Mouse (Mus musculus): ENCODE results near the gene Flot2.

DNA sequence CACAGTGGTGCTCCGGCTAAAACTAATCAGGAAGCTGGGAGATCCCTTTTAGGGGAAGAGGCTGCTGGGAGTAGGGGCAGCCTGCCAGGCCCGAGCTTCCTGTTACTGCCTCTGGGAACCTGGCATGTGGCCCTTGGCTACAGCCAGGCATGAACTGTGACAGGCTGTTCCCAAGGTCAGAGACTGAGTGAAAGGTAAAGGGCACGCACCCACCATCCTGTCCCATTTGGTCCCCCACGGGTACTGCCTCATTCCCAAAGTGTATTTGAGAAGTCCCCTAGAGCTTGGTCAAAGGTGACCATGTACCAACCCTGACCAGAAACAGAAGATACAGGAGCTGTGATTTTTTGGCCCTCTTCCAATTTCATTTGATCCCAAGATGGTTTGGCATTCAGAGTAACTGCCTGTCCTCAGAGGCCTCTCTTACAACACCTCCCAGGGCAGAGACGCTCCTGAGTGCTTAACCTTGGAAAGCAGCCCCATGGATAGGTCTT, 7.1 kb downstream of the Flot2 start:
- TF ChIP-seq CTCF (IDR thresholded peaks at IDR 0.05; ENCODE audit: low read depth) (no peak), EP300 (IDR thresholded peaks at IDR 0.05; ENCODE audit: low read depth) (no peak)
